24 mouse cellular contexts compared by ENCODE assay signal in the genomic region with DNA sequence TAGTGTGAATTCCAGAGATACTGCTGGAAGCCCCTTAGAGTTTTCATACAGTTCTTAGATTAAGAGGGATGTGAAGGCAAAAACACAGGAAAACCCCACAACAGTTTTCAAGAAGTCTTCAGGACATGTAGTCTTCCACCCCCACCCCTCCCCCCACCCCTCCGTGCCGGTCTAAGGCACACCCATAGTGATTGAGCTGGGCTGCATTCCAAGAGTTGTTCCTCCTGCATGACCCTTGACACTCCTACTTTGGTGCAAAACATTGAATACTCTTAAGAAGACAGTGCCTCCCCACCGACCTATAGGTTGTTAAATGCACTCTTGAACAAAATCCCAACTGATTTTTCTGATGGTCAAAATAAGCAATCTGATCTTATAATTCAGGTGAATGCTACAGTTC. TPM values are rescaled to one million over a fixed set of nuclear protein-coding genes. Genes with fewer than 3 reads are reported as not detected.
DNase-seq lines count a peak whose midpoint lies in the region; ATAC-seq and TF ChIP-seq lines count a peak whose summit lies in the region.
"Had no signal": no experiment of that assay in that cellular context is flagged by ENCODE, and none has a peak within 500 bp of the region (broad histone marks: within the 10 kb centered on the region; RNA-seq: fewer than 3 reads in every experiment).

No protein-coding gene starts in this region.

- H3K27me3 ChIP-seq in limb, embryonic 11.5 days (ENCODE audit: control insufficient read depth, insufficient read depth, low read length), result no peaks in the 10 kb centered on the region
- 0 out of 2 replicates have a peak, but pooled peaks cover 1% of the 10 kb centered on the region for H3K27me3 ChIP-seq in limb, embryonic 10.5 days (ENCODE audit: low read depth, poor library complexity, severe bottlenecking)
- H3K27me3 ChIP-seq in intestine, embryonic 15.5 days (replicated peaks), result no peaks in the 10 kb centered on the region
- no peaks in the 10 kb centered on the region for H3K27me3 ChIP-seq in small intestine, adult 2 months (ENCODE audit: control insufficient read depth, insufficient read depth, low read length)
- no peaks in the 10 kb centered on the region for H3K27me3 ChIP-seq in forebrain, embryonic 14.5 days (replicated peaks; ENCODE audit: control insufficient read depth, insufficient read depth, low read length)

- H3K9ac ChIP-seq in limb, embryonic 11.5 days (ENCODE audit: low read length), result no peak overlapping the region
- no peak overlapping the region for H3K9ac ChIP-seq in intestine, embryonic 15.5 days
- H3K9ac ChIP-seq in forebrain, embryonic 14.5 days (ENCODE audit: low read length), result no peak overlapping the region
- H3K9ac ChIP-seq: forebrain, postnatal 0 days; heart, embryonic 12.5 days; liver, embryonic 12.5 days; midbrain, embryonic 13.5 days had no signal

- TF ChIP-seq POLR2A in small intestine, adult 2 months (IDR thresholded peaks at IDR 0.05; ENCODE audit: low read depth, low read length), result no peak

- H3K4me1 ChIP-seq in limb, embryonic 11.5 days (ENCODE audit: control insufficient read depth, insufficient read depth, low read length), result no peaks in the 10 kb centered on the region
- H3K4me1 ChIP-seq in limb, embryonic 10.5 days, result no peaks in the 10 kb centered on the region
- no peaks in the 10 kb centered on the region for H3K4me1 ChIP-seq in intestine, embryonic 15.5 days (replicated peaks)
- peaks cover 11% of the 10 kb centered on the region for H3K4me1 ChIP-seq in small intestine, adult 2 months (ENCODE audit: control insufficient read depth, insufficient read depth, insufficient read length, low read length)
- no peaks in the 10 kb centered on the region for H3K4me1 ChIP-seq in forebrain, embryonic 14.5 days (ENCODE audit: control insufficient read depth, insufficient read depth, low read length)
- H3K4me1 ChIP-seq: forebrain, embryonic 10.5 days; hindbrain, embryonic 10.5 days; midbrain, embryonic 13.5 days had no signal

- no peaks in the 10 kb centered on the region for H3K36me3 ChIP-seq in limb, embryonic 11.5 days (ENCODE audit: control insufficient read depth, insufficient read depth, low read length)
- no peaks in the 10 kb centered on the region for H3K36me3 ChIP-seq in limb, embryonic 10.5 days
- H3K36me3 ChIP-seq in intestine, embryonic 15.5 days, result no peaks in the 10 kb centered on the region
- no peaks in the 10 kb centered on the region for H3K36me3 ChIP-seq in small intestine, adult 2 months (ENCODE audit: control insufficient read depth, insufficient read depth, low read length)
- H3K36me3 ChIP-seq in forebrain, embryonic 14.5 days (ENCODE audit: control insufficient read depth, insufficient read depth, low read length), result no peaks in the 10 kb centered on the region
- H3K36me3 ChIP-seq: forebrain, embryonic 10.5 days; heart, embryonic 12.5 days; hindbrain, embryonic 10.5 days; liver, embryonic 12.5 days; midbrain, embryonic 13.5 days had no signal

- WGBS in limb, embryonic 11.5 days, result 46% methylated on average over 3 of the region's 3 CpGs
- 40% methylated on average over 3 of the region's 3 CpGs for WGBS in limb, embryonic 10.5 days
- WGBS in intestine, embryonic 15.5 days, result 9% methylated on average over 3 of the region's 3 CpGs
- WGBS in small intestine, adult 2 months, result 10% methylated on average over 3 of the region's 3 CpGs
- WGBS in forebrain, embryonic 14.5 days, result 30% methylated on average over 3 of the region's 3 CpGs

- ATAC-seq in limb, embryonic 11.5 days (ENCODE audit: insufficient number of reproducible peaks, low FRiP score, low TSS enrichment, low read depth), result no peak
- peak; percentile 90 for ATAC-seq in intestine, embryonic 15.5 days
- ATAC-seq in megakaryocyte progenitor cell, adult 5-6 weeks (replicated peaks; ENCODE audit: poor library complexity), result no peak
- ATAC-seq in forebrain, embryonic 14.5 days, result no peak
- ATAC-seq: forebrain, postnatal 0 days; hindbrain, embryonic 16.5 days; liver, embryonic 12.5 days; midbrain, embryonic 13.5 days had no signal

- no peak overlapping the region for H3K27ac ChIP-seq in limb, embryonic 11.5 days (replicated peaks; ENCODE audit: low read depth, low read length)
- no peak overlapping the region for H3K27ac ChIP-seq in limb, embryonic 10.5 days
- H3K27ac ChIP-seq in intestine, embryonic 15.5 days, result no peak overlapping the region
- H3K27ac ChIP-seq in small intestine, adult 2 months (ENCODE audit: insufficient read depth, low read depth, low read length), result peak overlapping the region; percentile 86; the same call in 1 of the 2 replicates
- no peak overlapping the region for H3K27ac ChIP-seq in forebrain, embryonic 14.5 days (ENCODE audit: low read depth, low read length)
- H3K27ac ChIP-seq: forebrain, embryonic 10.5 days; hindbrain, embryonic 10.5 days; liver, embryonic 12.5 days; midbrain, embryonic 13.5 days had no signal

- peak; percentile 10 for DNase-seq in limb, embryonic 11.5 days (ENCODE audit: low spot score)
- no peak for DNase-seq in limb, embryonic 10.5 days (ENCODE audit: low spot score)
- peak; percentile 68 for DNase-seq in R1 (ENCODE audit: low read depth, low spot score)
- DNase-seq in adrenal gland, adult 2 months, result no peak
- no peak for DNase-seq in forebrain, embryonic 14.5 days (ENCODE audit: low spot score)
- DNase-seq: adrenal gland, postnatal 10 days; cerebellum, adult 18-20 months; cerebellum, postnatal 14 days; forebrain, postnatal 0 days; gastrocnemius, postnatal 25 days; heart, adult 18-20 months; heart, postnatal 10 days; lung, adult 18-20 months; lung, postnatal 14 days had no signal

- H3K9me3 ChIP-seq in limb, embryonic 11.5 days (ENCODE audit: control insufficient read depth, low read length), result no peaks in the 10 kb centered on the region
- H3K9me3 ChIP-seq in limb, embryonic 10.5 days (replicated peaks), result no peaks in the 10 kb centered on the region
- H3K9me3 ChIP-seq in intestine, embryonic 15.5 days, result no peaks in the 10 kb centered on the region
- H3K9me3 ChIP-seq in forebrain, embryonic 14.5 days (replicated peaks; ENCODE audit: control insufficient read depth, low read length), result no peaks in the 10 kb centered on the region
- H3K9me3 ChIP-seq: liver, embryonic 12.5 days had no signal

- no peak overlapping the region for H3K4me2 ChIP-seq in limb, embryonic 11.5 days (ENCODE audit: low read depth, severe bottlenecking)
- no peak overlapping the region for H3K4me2 ChIP-seq in intestine, embryonic 15.5 days (replicated peaks)
- no peak overlapping the region for H3K4me2 ChIP-seq in forebrain, embryonic 14.5 days (ENCODE audit: low read length)
- H3K4me2 ChIP-seq: heart, embryonic 12.5 days; liver, embryonic 12.5 days; midbrain, embryonic 13.5 days had no signal

- H3K4me3 ChIP-seq in limb, embryonic 11.5 days (ENCODE audit: low read depth, low read length), result no peak overlapping the region
- H3K4me3 ChIP-seq in limb, embryonic 10.5 days, result no peak overlapping the region
- no peak overlapping the region for H3K4me3 ChIP-seq in intestine, embryonic 15.5 days (replicated peaks)
- H3K4me3 ChIP-seq in small intestine, adult 2 months (ENCODE audit: low read depth, low read length), result no peak overlapping the region
- no peak overlapping the region for H3K4me3 ChIP-seq in forebrain, embryonic 14.5 days (ENCODE audit: low read depth, low read length)
- H3K4me3 ChIP-seq: forebrain, embryonic 10.5 days; heart, embryonic 12.5 days; hindbrain, embryonic 10.5 days; liver, embryonic 12.5 days; megakaryocyte, embryonic 14.5 days; midbrain, embryonic 13.5 days had no signal

- TF ChIP-seq CTCF in small intestine, adult 2 months (IDR thresholded peaks at IDR 0.05; ENCODE audit: extremely low read depth, insufficient read length, insufficient replicate concordance, low read depth, low read length), result no peak

RNA-seq across cellular contexts. Expression of gene Asb13, which starts 5.7 kb away (rescaled TPM):
- polyA plus RNA-seq in limb, embryonic 11.5 days (2014; fragmentation: Nextera tagmentation; extraction: Ambion mirVana), result 13.2 and 14.8 TPM in 2 replicates
- polyA plus RNA-seq in limb, embryonic 10.5 days (2016; fragmentation: Nextera tagmentation; extraction: Ambion mirVana), result 14.9 and 16.1 TPM in 2 replicates
- polyA plus RNA-seq in intestine, embryonic 15.5 days (2015; fragmentation: Nextera tagmentation; extraction: Ambion mirVana), result 6.9 and 7.2 TPM in 2 replicates
- polyA plus RNA-seq in small intestine, adult 2 months (2012; rRNA removed), result 6.7 and 15.9 TPM in 2 replicates
- 10 to 100 TPM; 13.5 to 15.9 TPM for total RNA-seq in adrenal gland, adult 2 months (2021)
- 19.8 and 21.0 TPM in 2 replicates for polyA plus RNA-seq in adrenal gland, adult 2 months (2012; rRNA removed)
- 4.4 and 4.7 TPM in 2 replicates for total RNA-seq in megakaryocyte progenitor cell, adult 5-6 weeks (2015)
- total RNA-seq in megakaryocyte progenitor cell, adult 5-6 weeks (2017), result 3.3 and 3.8 TPM in 2 replicates
- polyA plus RNA-seq in forebrain, embryonic 14.5 days (2014; fragmentation: Nextera tagmentation; extraction: Ambion mirVana), result 6.0 and 6.6 TPM in 2 replicates

RNA-seq across cellular contexts. Expression of gene Fam208b, which starts 17.2 kb away (rescaled TPM):
- 30.6 and 31.3 TPM in 2 replicates for polyA plus RNA-seq in limb, embryonic 11.5 days (2014; fragmentation: Nextera tagmentation; extraction: Ambion mirVana)
- 23.7 and 25.8 TPM in 2 replicates for polyA plus RNA-seq in limb, embryonic 10.5 days (2016; fragmentation: Nextera tagmentation; extraction: Ambion mirVana)
- 8.6 and 12.7 TPM in 2 replicates for polyA plus RNA-seq in intestine, embryonic 15.5 days (2015; fragmentation: Nextera tagmentation; extraction: Ambion mirVana)
- 0.56 and 0.74 TPM in 2 replicates for polyA plus RNA-seq in small intestine, adult 2 months (2012; rRNA removed)
- total RNA-seq in adrenal gland, adult 2 months (2021), result 10 to 100 TPM; 16.9 to 29.0 TPM
- polyA plus RNA-seq in adrenal gland, adult 2 months (2012; rRNA removed), result 0.88 and 1.4 TPM in 2 replicates
- 42.2 and 65.3 TPM in 2 replicates for total RNA-seq in megakaryocyte progenitor cell, adult 5-6 weeks (2015)
- 24.7 and 37.0 TPM in 2 replicates for total RNA-seq in megakaryocyte progenitor cell, adult 5-6 weeks (2017)
- polyA plus RNA-seq in forebrain, embryonic 14.5 days (2014; fragmentation: Nextera tagmentation; extraction: Ambion mirVana), result 18.2 and 25.8 TPM in 2 replicates

Comparison
In these comparisons a context has a peak if more than half of its experiments do, and no peak if none do; other contexts are left out.
1. DNase-seq: peak in limb, embryonic 11.5 days (single experiment) and R1 (single experiment); none in limb, embryonic 10.5 days (single experiment), adrenal gland, adult 2 months (single experiment) and forebrain, embryonic 14.5 days (single experiment).